Mouse (Mus musculus) MEL (cell line): Measurements from ENCODE around the gene Rps6ka2. TPM values are rescaled to one million over a fixed set of nuclear protein-coding genes. Genes with fewer than 3 reads are reported as not detected.
A peak's percentile ranks its signal among the peaks of the same experiment; 100 is the strongest.

ENCODE experiments used
- DNase-seq: peaks from one replicate; pipeline ENCODE4 v3.0.0; 2011; ENCODE audit warnings: low read depth, low spot score
- H3K27ac ChIP-seq: 2 replicates; pipeline ENCODE4 v1.5.1; 2012; ENCODE audit warnings: low read depth, mild to moderate bottlenecking, control low read depth, low read length, moderate library complexity; ENCODE audit not compliant: control insufficient read depth
- H3K27me3 ChIP-seq, 2 experiments: fragments of 150-350 bp in 1 of 2; sonication (generic) in 1 of 2; 2 replicates each; pipeline ENCODE4 v1.6.1; 2012; ENCODE audit warnings: low read length in 2 of 2, mild to moderate bottlenecking in 2 of 2, improper control_type of control experiment in 1 of 2, moderate library complexity in 1 of 2; ENCODE audit not compliant: insufficient read depth in 2 of 2, control insufficient read depth in 1 of 2
- H3K36me3 ChIP-seq, 2 experiments: 2 replicates each; pipeline ENCODE4 v1.6.1; 2012 to 2014; ENCODE audit warnings: low read length in 2 of 2, improper control_type of control experiment in 1 of 2, inconsistent platforms in 1 of 2, mild to moderate bottlenecking in 1 of 2; ENCODE audit not compliant: insufficient read depth in 2 of 2, control insufficient read depth in 1 of 2
- H3K4me1 ChIP-seq, 2 experiments: fragments of 150-350 bp in 1 of 2; sonication (generic) in 1 of 2; 2 replicates each; pipeline ENCODE4 v1.6.1; 2012; ENCODE audit warnings: low read length in 2 of 2, improper control_type of control experiment in 1 of 2, mild to moderate bottlenecking in 1 of 2; ENCODE audit not compliant: insufficient read depth in 2 of 2, control insufficient read depth in 1 of 2
- H3K4me3 ChIP-seq, 2 experiments: fragments of 150-350 bp in 1 of 2; sonication (generic) in 1 of 2; 2 replicates each; pipeline ENCODE4 v1.5.1; 2012; ENCODE audit warnings: low read depth in 2 of 2, low read length in 2 of 2, mild to moderate bottlenecking in 2 of 2, moderate library complexity in 2 of 2, control low read depth in 1 of 2, improper control_type of control experiment in 1 of 2; ENCODE audit not compliant: control insufficient read depth in 1 of 2, insufficient read depth in 1 of 2
- H3K79me2 ChIP-seq: 2 replicates; pipeline ENCODE4 v1.6.1; 2012; ENCODE audit warnings: mild to moderate bottlenecking, low read length, moderate library complexity; ENCODE audit not compliant: control insufficient read depth, poor library complexity, insufficient read depth
- H3K9ac ChIP-seq: 2 replicates; pipeline ENCODE4 v1.6.1; 2012; ENCODE audit warnings: low read depth, mild to moderate bottlenecking, control low read depth, low read length, moderate library complexity; ENCODE audit not compliant: control insufficient read depth, poor library complexity, severe bottlenecking
- H3K9me3 ChIP-seq: fragments of 150-350 bp; sonication (generic); replicated peaks from 2 replicates; pipeline ENCODE4 v1.6.1; 2012; ENCODE audit warnings: mild to moderate bottlenecking, low read length, improper control_type of control experiment, moderate library complexity; ENCODE audit not compliant: insufficient read depth
- BHLHE40 ChIP-seq: IDR thresholded peaks from 2 replicates; pipeline ENCODE4 v1.6.1; 2012; ENCODE audit warnings: low read depth, mild to moderate bottlenecking, inconsistent platforms, low read length, improper control_type of control experiment, borderline replicate concordance
- CHD1 ChIP-seq: IDR thresholded peaks from 2 replicates; pipeline ENCODE4 v1.6.1; 2012; ENCODE audit warnings: low read depth, mild to moderate bottlenecking, inconsistent platforms, low read length, improper control_type of control experiment
- CTCF ChIP-seq, 3 experiments: IDR thresholded peaks in 2 of 3; conservative IDR thresholded peaks in 1 of 3; 2 replicates each; pipeline ENCODE4 v1.5.1; 2011 to 2012; ENCODE audit warnings: low read length in 3 of 3, low read depth in 2 of 3, mild to moderate bottlenecking in 2 of 3, improper control_type of control experiment in 1 of 3, inconsistent platforms in 1 of 3, mixed read lengths in 1 of 3, moderate library complexity in 1 of 3; ENCODE audit not compliant: control insufficient read depth in 1 of 3, insufficient read depth in 1 of 3, poor library complexity in 1 of 3, severe bottlenecking in 1 of 3
- E2F4 ChIP-seq: IDR thresholded peaks from 2 replicates; pipeline ENCODE4 v1.6.1; 2011; ENCODE audit warnings: low read depth, low read length, improper control_type of control experiment, borderline replicate concordance
- EP300 ChIP-seq, 2 experiments: IDR thresholded peaks; 2 replicates each; pipeline ENCODE4 v1.6.1; 2011; ENCODE audit warnings: improper control_type of control experiment in 2 of 2, low read length in 2 of 2, low read depth in 1 of 2, mild to moderate bottlenecking in 1 of 2
- ETS1 ChIP-seq: IDR thresholded peaks from 2 replicates; pipeline ENCODE4 v1.6.1; 2012; ENCODE audit warnings: low read depth, mild to moderate bottlenecking, inconsistent platforms, low read length, improper control_type of control experiment, moderate library complexity
- JUND ChIP-seq: IDR thresholded peaks from 2 replicates; pipeline ENCODE4 v1.6.1; 2011; ENCODE audit warnings: low read depth, mild to moderate bottlenecking, improper control_type of control experiment, low read length
- KAT2A ChIP-seq: conservative IDR thresholded peaks from 2 replicates; pipeline ENCODE4 v1.6.1; 2012; ENCODE audit warnings: low read depth, low read length, improper control_type of control experiment, inconsistent platforms
- MAFK ChIP-seq: IDR thresholded peaks from 2 replicates; pipeline ENCODE4 v1.6.1; 2011; ENCODE audit warnings: low read depth, mild to moderate bottlenecking, low read length, improper control_type of control experiment, borderline replicate concordance
- MEF2A ChIP-seq: IDR thresholded peaks from 2 replicates; pipeline ENCODE4 v1.6.1; 2014; ENCODE audit warnings: low read depth, mild to moderate bottlenecking, inconsistent platforms, low read length, improper control_type of control experiment; ENCODE audit not compliant: poor library complexity, insufficient replicate concordance, severe bottlenecking; ENCODE audit errors: extremely low read depth
- MYC ChIP-seq: IDR thresholded peaks from 2 replicates; pipeline ENCODE4 v1.6.1; 2011; ENCODE audit warnings: low read depth, mild to moderate bottlenecking, low read length, improper control_type of control experiment, moderate library complexity
- NRF1 ChIP-seq: IDR thresholded peaks from 2 replicates; pipeline ENCODE4 v1.6.1; 2014; ENCODE audit warnings: low read depth, mild to moderate bottlenecking, inconsistent platforms, low read length, improper control_type of control experiment, moderate library complexity; ENCODE audit not compliant: poor library complexity, insufficient read depth, severe bottlenecking
- POLR2AphosphoS5 ChIP-seq: IDR thresholded peaks from 2 replicates; pipeline ENCODE4 v1.6.1; 2012; ENCODE audit warnings: low read depth, borderline replicate concordance, mild to moderate bottlenecking, inconsistent platforms, low read length, moderate library complexity, mixed read lengths
- RCOR1 ChIP-seq: IDR thresholded peaks from 2 replicates; pipeline ENCODE4 v1.6.1; 2012; ENCODE audit warnings: low read depth, mild to moderate bottlenecking, inconsistent platforms, low read length, improper control_type of control experiment
- SMC3 ChIP-seq: IDR thresholded peaks from 2 replicates; pipeline ENCODE4 v1.6.1; 2011; ENCODE audit warnings: low read depth, low read length, improper control_type of control experiment
- TAL1 ChIP-seq: IDR thresholded peaks from 2 replicates; pipeline ENCODE4 v1.6.1; 2012; ENCODE audit warnings: mild to moderate bottlenecking, inconsistent platforms, low read length, moderate library complexity, mixed read lengths
- TCF12 ChIP-seq: IDR thresholded peaks from 2 replicates; pipeline ENCODE4 v1.6.1; 2014; ENCODE audit warnings: low read depth, mild to moderate bottlenecking, inconsistent platforms, low read length, improper control_type of control experiment, moderate library complexity
- UBTF ChIP-seq: IDR thresholded peaks from 2 replicates; pipeline ENCODE4 v1.6.1; 2012; ENCODE audit warnings: low read depth, mild to moderate bottlenecking, inconsistent platforms, low read length, improper control_type of control experiment, moderate library complexity, borderline replicate concordance; ENCODE audit not compliant: insufficient read depth
- USF1 ChIP-seq: IDR thresholded peaks from 2 replicates; pipeline ENCODE4 v1.6.1; 2014; ENCODE audit warnings: low read depth, mild to moderate bottlenecking, inconsistent platforms, low read length, improper control_type of control experiment, moderate library complexity
- ZC3H11A ChIP-seq: IDR thresholded peaks from 2 replicates; pipeline ENCODE4 v1.6.1; 2012; ENCODE audit warnings: low read depth, mild to moderate bottlenecking, inconsistent platforms, low read length, improper control_type of control experiment
- ZKSCAN1 ChIP-seq: IDR thresholded peaks from 2 replicates; pipeline ENCODE4 v1.6.1; 2012; ENCODE audit warnings: low read depth, mild to moderate bottlenecking, inconsistent platforms, low read length, improper control_type of control experiment, moderate library complexity
- ZMIZ1 ChIP-seq: IDR thresholded peaks from 2 replicates; pipeline ENCODE4 v1.6.1; 2012; ENCODE audit warnings: low read depth, mild to moderate bottlenecking, inconsistent platforms, low read length, improper control_type of control experiment, moderate library complexity
- ZNF384 ChIP-seq: IDR thresholded peaks from 2 replicates; pipeline ENCODE4 v1.6.1; 2012; ENCODE audit warnings: low read depth, mild to moderate bottlenecking, inconsistent platforms, low read length, improper control_type of control experiment
- polyA plus RNA-seq, 2 experiments: library from polyadenylated mRNA; stranded (reverse) in 1 of 2; unstranded in 1 of 2; fragments of >175 nt in 1 of 2; fragments of >200 nt in 1 of 2; gene quantifications; 2 replicates each; pipeline versions ENCODE4 v1.2.1 to v1.2.4; 2012; ENCODE audit warnings: low replicate concordance in 2 of 2, low read depth in 1 of 2; ENCODE audit not compliant: insufficient read length in 2 of 2, insufficient read depth in 1 of 2, missing spikeins in 1 of 2
- total RNA-seq: library from RNA; depleted of rRNA; stranded (reverse); fragments of 300-350 nt; gene quantifications from 2 replicates; pipeline ENCODE4 v1.2.3, GENCODE M21; 2012

Gene Rps6ka2
- total and polyA plus RNA-seq, 3 experiments = 6.0 to 11.2 TPM; not detected in 1

GRCm38 (mm10) chr17:7218396-7218795, 48.5 kb downstream of the Rps6ka2 start:
- no peak overlapping the region for H3K9ac ChIP-seq
- no peaks in the 10 kb centered on the region for H3K27me3 ChIP-seq
- H3K4me3 ChIP-seq = no peak overlapping the region
- TF ChIP-seq MYC (no peak), CTCF (IDR thresholded peaks at IDR 0.05 in 2 of 3, conservative IDR thresholded peaks at IDR 0.05 in 1 of 3; ENCODE audit: control insufficient read depth in 1 of 3, insufficient read depth in 1 of 3, low read depth in 2 of 3, low read length in 3 of 3, poor library complexity in 1 of 3, severe bottlenecking in 1 of 3) (no peak), JUND (no peak), TCF12 (no peak), ZKSCAN1 (no peak), SMC3 (no peak), MEF2A (no peak), ETS1 (no peak), UBTF (no peak), CHD1 (no peak), MAFK (no peak), TAL1 (no peak), RCOR1 (no peak), ZC3H11A (no peak), NRF1 (no peak), POLR2AphosphoS5 (no peak), ZMIZ1 (no peak), BHLHE40 (no peak), ZNF384 (no peak)
- H3K79me2 ChIP-seq = no peaks in the 10 kb centered on the region
- no peak overlapping the region for H3K27ac ChIP-seq
- peaks cover 5 to 16% of the 10 kb centered on the region in 2 experiments for H3K4me1 ChIP-seq
- no peaks in the 10 kb centered on the region for H3K9me3 ChIP-seq
- peaks cover 0 to 16% of the 10 kb centered on the region in 2 experiments; a peak in 2 of 4 replicates for H3K36me3 ChIP-seq
- DNase-seq = no peak

- Histone ChIP-seq H3K9ac (no peak overlapping the region), H3K4me3 (no peak overlapping the region), H3K27ac (no peak overlapping the region; the same call in 1 of the 2 replicates), H3K79me2 (no peaks in the 10 kb centered on the region), H3K27me3 (no peaks in the 10 kb centered on the region), H3K36me3 (peaks cover 0 to 16% of the 10 kb centered on the region in 2 experiments; a peak in 2 of 4 replicates), H3K4me1 (peaks cover 5 to 16% of the 10 kb centered on the region in 2 experiments), H3K9me3 (no peaks in the 10 kb centered on the region)
- TF ChIP-seq E2F4 (no peak), TAL1 (peak; percentile 16; the same call in 1 of the 2 replicates), KAT2A (no peak), EP300 (IDR thresholded peaks at IDR 0.05; ENCODE audit: low read depth in 1 of 2, low read length in 2 of 2) (peak in 1 of 2 experiments; percentile 21; a peak in 1 of 4 replicates), USF1 (no peak), BHLHE40 (peak; percentile 67; the same call in 1 of the 2 replicates), TCF12 (no peak), ETS1 (peak; percentile 26; the same call in 1 of the 2 replicates)
- peak; percentile 77 for DNase-seq
These were observed 49.3 kb downstream of the Rps6ka2 start for GRCm38 (mm10) chr17:7219044-7219718.
